Mouse (Mus musculus) heart, embryonic 15.5 days (tissue): Measurements from ENCODE around the gene Glb1. TPM values are rescaled to one million over a fixed set of nuclear protein-coding genes. Genes with fewer than 3 reads are reported as not detected.
"Not testable (repeated sequence)": the region's sequence is repeated elsewhere in the genome, so short reads cannot be mapped to it uniquely, and the experiment has no call there.

Experiments
- ATAC-seq: fragments of 200-750 bp; cut with Nextera tagmentation; replicated peaks from 2 replicates; pipeline ENCODE4 v1.8.0; 2017; ENCODE audit warnings: low read depth, moderate TSS enrichment; ENCODE audit not compliant: insufficient number of reproducible peaks, insufficient read depth, low FRiP score
- H3K27ac ChIP-seq: fragments of 300-500 bp; sonication (generic); 2 replicates; pipeline ENCODE4 v1.5.1; 2015; ENCODE audit warnings: mild to moderate bottlenecking, inconsistent platforms
- H3K27me3 ChIP-seq: fragments of 300-500 bp; sonication (generic); 2 replicates; pipeline ENCODE4 v1.6.1; 2015; ENCODE audit warnings: inconsistent platforms
- H3K36me3 ChIP-seq: fragments of 300-500 bp; sonication (generic); 2 replicates; pipeline ENCODE4 v1.6.1; 2015; ENCODE audit warnings: mild to moderate bottlenecking, inconsistent platforms
- H3K4me1 ChIP-seq: fragments of 300-500 bp; sonication (generic); replicated peaks from 2 replicates; pipeline ENCODE4 v1.6.1; 2015; ENCODE audit warnings: inconsistent platforms
- H3K4me2 ChIP-seq: fragments of 300-500 bp; sonication (generic); 2 replicates; pipeline ENCODE4 v1.6.1; 2015; ENCODE audit warnings: inconsistent platforms, mild to moderate bottlenecking, moderate library complexity
- H3K4me3 ChIP-seq: fragments of 300-500 bp; sonication (generic); 2 replicates; pipeline ENCODE4 v1.5.1; 2015; ENCODE audit warnings: mild to moderate bottlenecking, inconsistent platforms
- H3K9ac ChIP-seq: fragments of 300-500 bp; sonication (generic); 2 replicates; pipeline ENCODE4 v1.6.1; 2015; ENCODE audit warnings: mild to moderate bottlenecking, inconsistent platforms
- H3K9me3 ChIP-seq: fragments of 300-500 bp; sonication (generic); replicated peaks from 2 replicates; pipeline ENCODE4 v1.6.1; 2016; ENCODE audit warnings: inconsistent platforms
- WGBS: fragments of 180-500 bp; shearing (Covaris S2); methylation state at CpG from one replicate; pipeline ENCODE4 v1.1.7; 2015; ENCODE audit warnings: mixed read lengths; 5-methylcytosine and 5-hydroxymethylcytosine counted together
- polyA plus RNA-seq: library from polyadenylated mRNA; unstranded; fragments of >200 nt; fragmentation: Nextera tagmentation; extraction: Ambion mirVana; gene quantifications from 2 replicates; pipeline ENCODE4 v1.2.1, GENCODE M21; 2015

Gene Glb1
- polyA plus RNA-seq, 1 experiment from 2014 or later: 36.6 TPM

DNA sequence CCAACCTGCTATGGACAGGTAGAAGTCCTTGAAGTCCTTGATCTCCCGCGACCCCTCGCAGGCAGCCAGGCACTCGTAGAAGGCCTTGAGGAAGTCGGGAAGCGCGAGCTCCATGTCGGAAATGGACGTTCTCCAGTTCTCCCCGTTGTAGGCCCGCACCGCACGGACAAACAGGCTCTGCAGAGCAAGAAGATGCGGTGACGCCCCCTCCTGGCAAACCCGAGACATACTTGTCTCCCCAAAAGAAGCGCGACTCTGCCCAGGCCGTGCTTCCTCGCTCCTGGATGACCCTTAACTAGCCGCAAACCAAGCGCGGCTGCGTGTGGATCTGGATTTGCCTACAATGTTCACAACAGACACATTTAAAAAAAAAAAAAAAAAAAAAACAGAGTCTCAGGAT lies 16.2 kb upstream of the Glb1 start:
- WGBS: 90% methylated on average over 24 of the region's 24 CpGs
- Histone ChIP-seq H3K4me3 (no peak overlapping the region), H3K36me3 (peaks cover 27% of the 10 kb centered on the region), H3K27me3 (no peaks in the 10 kb centered on the region), H3K4me2 (no peak overlapping the region), H3K9me3 (no peaks in the 10 kb centered on the region), H3K4me1 (peaks cover 31% of the 10 kb centered on the region), H3K27ac (no peak overlapping the region), H3K9ac (no peak overlapping the region)
- no peak for ATAC-seq

DNA sequence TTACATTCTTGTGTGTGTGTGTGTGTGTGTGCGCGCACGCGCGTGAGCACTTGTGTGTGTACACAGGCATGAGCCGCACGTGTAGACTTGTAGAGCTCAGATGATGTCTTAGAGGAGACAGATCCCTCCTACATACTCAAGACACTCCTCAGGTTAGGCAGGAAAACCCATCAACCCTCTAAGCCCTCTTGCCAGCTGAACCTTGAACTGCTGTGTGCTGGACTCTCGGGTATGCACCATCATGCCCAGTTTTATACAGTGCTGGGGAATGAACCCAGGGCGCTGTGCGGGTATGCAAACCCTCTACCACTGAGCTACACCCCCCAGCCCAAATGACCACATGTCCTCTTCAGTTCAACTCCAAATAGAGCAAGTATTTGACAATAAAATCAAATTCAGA lies 15.7 kb upstream of the Glb1 start:
- no peak overlapping the region for H3K9ac ChIP-seq
- H3K4me1 ChIP-seq: peaks cover 32% of the 10 kb centered on the region
- WGBS: 96% methylated on average over 10 of the region's 10 CpGs
- H3K9me3 ChIP-seq: no peaks in the 10 kb centered on the region
- H3K4me2 ChIP-seq: no peak overlapping the region
- no peaks in the 10 kb centered on the region for H3K27me3 ChIP-seq
- no peak overlapping the region for H3K4me3 ChIP-seq
- ATAC-seq: no peak
- peaks cover 22% of the 10 kb centered on the region for H3K36me3 ChIP-seq
- H3K27ac ChIP-seq: no peak overlapping the region

GRCm38 (mm10) chr9:114387086-114387485 lies 13.8 kb upstream of the Glb1 start:
- Histone ChIP-seq H3K9me3 (no peaks in the 10 kb centered on the region), H3K27ac (no peak overlapping the region), H3K27me3 (no peaks in the 10 kb centered on the region), H3K4me3 (no peak overlapping the region), H3K9ac (no peak overlapping the region), H3K4me1 (peaks cover 36% of the 10 kb centered on the region), H3K36me3 (peaks cover 20% of the 10 kb centered on the region), H3K4me2 (no peak overlapping the region)
- 49% methylated on average over 6 of the region's 6 CpGs for WGBS
- ATAC-seq: no peak

DNA sequence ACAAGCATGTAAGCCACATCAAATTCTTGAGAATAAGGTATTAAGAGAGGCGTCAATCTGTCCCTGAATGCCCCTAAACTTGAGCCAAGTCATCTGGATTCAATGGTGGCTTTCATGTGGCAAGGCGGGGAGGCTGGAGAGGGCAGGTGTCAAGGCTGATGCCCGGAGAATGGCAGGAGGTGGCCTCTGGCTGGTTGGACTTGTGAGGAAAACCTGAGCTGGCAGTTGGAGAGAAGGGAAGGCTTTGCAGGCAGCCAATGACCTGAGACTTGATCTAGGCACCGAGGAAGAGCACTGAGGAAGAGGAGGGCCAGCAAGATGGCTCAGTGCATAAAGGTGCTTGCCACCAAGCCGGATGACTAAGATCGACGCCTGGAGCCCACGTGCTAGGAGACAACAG lies 12.6 kb upstream of the Glb1 start:
- H3K4me3 ChIP-seq: no peak overlapping the region
- peak overlapping the region; percentile 95 for H3K27ac ChIP-seq

DNA sequence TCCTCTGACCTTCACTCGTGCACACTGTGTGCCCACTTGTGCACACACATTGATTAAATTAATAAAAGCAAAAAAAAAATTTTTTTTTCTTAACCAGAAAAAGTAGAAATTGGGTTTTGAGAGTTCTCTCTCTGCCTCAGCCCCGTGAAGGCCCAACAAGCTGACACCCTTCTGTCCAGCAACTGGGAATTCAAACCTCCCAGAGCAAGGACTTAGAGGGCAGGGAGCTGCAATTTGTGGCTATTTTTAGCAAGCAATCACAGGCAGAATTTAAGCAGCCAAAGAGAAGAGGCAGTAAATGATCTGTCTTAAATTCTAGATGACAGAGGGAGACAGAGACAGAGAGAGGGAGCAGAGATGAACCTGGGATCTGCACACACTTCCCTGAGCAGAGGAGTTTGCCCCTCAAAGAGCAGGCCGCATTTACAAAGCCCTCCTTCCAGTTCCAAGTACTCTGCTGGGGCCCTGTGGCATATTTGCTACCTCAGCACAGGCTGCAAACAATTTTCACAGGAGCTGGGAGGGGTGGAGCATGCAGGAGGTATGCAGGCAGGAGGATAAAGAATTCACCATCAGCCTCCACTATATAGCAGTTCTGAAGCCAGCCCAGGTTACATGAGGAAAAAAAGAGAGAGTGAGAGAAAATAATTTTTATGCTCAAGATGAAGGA lies 12.0 kb upstream of the Glb1 start:
- no peaks in the 10 kb centered on the region for H3K27me3 ChIP-seq
- peaks cover 17% of the 10 kb centered on the region for H3K36me3 ChIP-seq
- H3K4me1 ChIP-seq: peaks cover 36% of the 10 kb centered on the region
- H3K4me3 ChIP-seq: peak overlapping the region; percentile 64
- no peak overlapping the region for H3K9ac ChIP-seq
- no peaks in the 10 kb centered on the region for H3K9me3 ChIP-seq
- 0 out of 2 replicates have a peak, but pooled peaks have one; percentile 20 for ATAC-seq
- H3K27ac ChIP-seq: peak overlapping the region; percentile 95
- peak overlapping the region; percentile 92 for H3K4me2 ChIP-seq
- WGBS: 40% methylated on average over 3 of the region's 3 CpGs

More for the DNA sequence above, 12.6 kb upstream of the Glb1 start:
- peak overlapping the region; percentile 92 for H3K4me2 ChIP-seq
- WGBS: 61% methylated on average over 8 of the region's 8 CpGs
- H3K27me3 ChIP-seq: no peaks in the 10 kb centered on the region
- 0 out of 2 replicates have a peak overlapping the region, but pooled peaks have one; percentile 17 for H3K9ac ChIP-seq
- no peak for ATAC-seq
- H3K9me3 ChIP-seq: no peaks in the 10 kb centered on the region
- peaks cover 19% of the 10 kb centered on the region for H3K36me3 ChIP-seq
- peaks cover 36% of the 10 kb centered on the region for H3K4me1 ChIP-seq

DNA sequence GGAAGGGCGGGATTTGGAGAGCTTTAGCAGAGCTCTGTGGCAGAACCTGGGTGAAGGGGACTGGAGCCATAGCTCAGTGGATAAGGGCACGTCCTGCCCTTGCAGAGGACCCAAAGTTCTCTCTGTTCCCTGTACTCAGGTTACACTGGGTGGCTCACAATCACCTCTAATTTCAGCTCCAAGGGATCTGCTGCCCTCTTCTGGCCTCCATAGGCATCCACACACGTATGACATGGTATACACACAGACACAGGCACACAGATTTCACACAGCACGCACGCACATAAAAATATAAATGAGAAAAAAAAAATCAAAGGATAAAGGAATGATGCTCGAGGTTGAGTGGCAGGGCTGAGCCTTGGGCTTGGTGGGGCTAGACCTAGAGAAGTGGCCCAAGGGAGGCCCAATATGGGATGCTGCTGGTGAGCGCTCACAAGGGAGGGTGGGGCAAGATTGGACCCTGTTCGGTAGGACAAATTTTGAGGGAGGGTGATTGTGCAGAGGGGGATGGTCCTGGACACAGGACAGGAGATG lies 11.4 kb upstream of the Glb1 start:
- H3K4me2 ChIP-seq: peak overlapping the region; percentile 92
- H3K9me3 ChIP-seq: no peaks in the 10 kb centered on the region
- H3K27ac ChIP-seq: peak overlapping the region; percentile 95
- peaks cover 11% of the 10 kb centered on the region for H3K36me3 ChIP-seq
- WGBS: 76% methylated on average over 8 of the region's 8 CpGs
- H3K27me3 ChIP-seq: no peaks in the 10 kb centered on the region
- H3K9ac ChIP-seq: peak overlapping the region; percentile 78; the same call in 1 of the 2 replicates
- H3K4me3 ChIP-seq: peak overlapping the region; percentile 64
- H3K4me1 ChIP-seq: peaks cover 36% of the 10 kb centered on the region
- ATAC-seq: peak; percentile 12

DNA sequence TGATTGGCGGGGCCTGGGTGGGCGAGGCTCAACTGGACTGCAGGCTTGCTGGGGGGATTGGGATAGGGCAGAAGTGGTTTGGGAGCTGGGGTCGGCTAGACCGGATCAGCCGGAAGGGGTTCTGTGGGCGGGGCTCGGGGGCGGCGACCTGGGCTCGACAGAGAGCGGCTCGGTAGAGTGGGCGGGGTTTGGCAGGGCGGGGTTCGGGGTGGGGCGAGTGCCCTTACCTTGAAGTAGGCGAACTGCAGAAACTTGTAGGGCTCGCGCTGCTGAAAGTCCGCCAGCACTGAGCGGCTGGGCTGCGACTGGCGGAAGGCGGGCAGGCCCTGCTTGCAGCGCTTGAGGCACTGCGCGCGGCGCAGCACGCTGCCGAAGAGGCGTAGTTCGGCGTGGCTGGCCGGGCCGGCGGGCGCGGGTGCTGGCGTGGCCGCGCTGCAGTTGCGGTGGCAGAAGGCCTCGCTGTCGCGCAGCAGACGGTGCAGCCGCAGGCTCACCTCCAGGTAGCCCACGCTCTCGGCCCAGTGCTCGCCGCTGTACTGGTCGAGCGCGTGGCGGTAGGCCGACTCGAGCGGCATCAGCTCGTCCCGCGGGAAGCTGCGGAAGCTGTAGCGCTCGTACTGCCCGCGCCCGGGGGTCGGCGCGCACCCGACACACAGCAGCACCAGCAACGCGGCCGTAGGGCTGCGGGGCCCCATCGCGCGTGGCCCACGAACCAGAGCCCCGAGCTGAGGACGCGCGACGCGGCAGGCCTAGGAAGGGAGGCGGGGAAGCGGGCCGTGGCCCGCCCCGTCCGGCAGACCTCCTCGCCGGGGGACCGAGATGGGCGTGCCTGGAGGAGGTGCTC lies 10.7 kb upstream of the Glb1 start, which contains the start of gene Crtap:
TSS of gene Crtap (minus strand) at position 771 of the 844 bp plus-strand sequence.
- ATAC-seq: peak; percentile 79
- Histone ChIP-seq H3K9ac (peak within 1 kb of the TSS; percentile 78), H3K27me3 (no peaks in the 10 kb centered on the region), H3K36me3 (peaks cover 4% of the 10 kb centered on the region; the same call in 1 of the 2 replicates), H3K9me3 (no peaks in the 10 kb centered on the region), H3K4me1 (peaks cover 36% of the 10 kb centered on the region), H3K4me2 (peak within 1 kb of the TSS; percentile 92), H3K27ac (peak within 1 kb of the TSS; percentile 95), H3K4me3 (peak within 1 kb of the TSS; percentile 64)
- under 1% methylated on average over 89 of the region's 96 CpGs for WGBS

DNA sequence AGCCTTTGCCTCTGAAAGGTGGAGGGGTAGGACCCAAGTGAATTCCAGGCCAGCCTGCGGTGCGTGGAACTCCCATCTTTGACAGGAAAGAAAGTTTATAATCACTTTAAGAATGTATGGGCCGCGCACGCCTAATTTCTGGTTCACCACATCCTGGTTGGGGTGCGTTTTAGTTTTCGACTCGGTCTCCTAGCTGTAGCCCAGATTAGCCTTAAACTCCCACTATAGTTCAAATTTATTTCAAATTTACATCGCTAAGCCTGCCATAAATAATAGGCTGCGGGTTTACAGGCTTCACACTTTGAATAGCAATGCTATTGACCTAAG lies 10.2 kb upstream of the Glb1 start:
- WGBS: 3% methylated on average over 10 of the region's 10 CpGs
- H3K4me2 ChIP-seq: peak overlapping the region; percentile 92
- no peak for ATAC-seq
- H3K9me3 ChIP-seq: no peaks in the 10 kb centered on the region
- peak overlapping the region; percentile 78 for H3K9ac ChIP-seq
- H3K36me3 ChIP-seq: no peaks in the 10 kb centered on the region; the same call in 1 of the 2 replicates
- peak overlapping the region; percentile 95 for H3K27ac ChIP-seq
- peak overlapping the region; percentile 64 for H3K4me3 ChIP-seq
- no peaks in the 10 kb centered on the region for H3K27me3 ChIP-seq
- H3K4me1 ChIP-seq: peaks cover 36% of the 10 kb centered on the region

- H3K4me1 ChIP-seq, H3K27me3 ChIP-seq, H3K9ac ChIP-seq, H3K9me3 ChIP-seq, H3K27ac ChIP-seq, ATAC-seq, H3K36me3 ChIP-seq, H3K4me2 ChIP-seq, H3K4me3 ChIP-seq: not testable (repeated sequence)
- 69% methylated on average over 6 of the region's 6 CpGs for WGBS
Measured at GRCm38 (mm10) chr9:114394136-114394535, 6.7 kb upstream of the Glb1 start.

DNA sequence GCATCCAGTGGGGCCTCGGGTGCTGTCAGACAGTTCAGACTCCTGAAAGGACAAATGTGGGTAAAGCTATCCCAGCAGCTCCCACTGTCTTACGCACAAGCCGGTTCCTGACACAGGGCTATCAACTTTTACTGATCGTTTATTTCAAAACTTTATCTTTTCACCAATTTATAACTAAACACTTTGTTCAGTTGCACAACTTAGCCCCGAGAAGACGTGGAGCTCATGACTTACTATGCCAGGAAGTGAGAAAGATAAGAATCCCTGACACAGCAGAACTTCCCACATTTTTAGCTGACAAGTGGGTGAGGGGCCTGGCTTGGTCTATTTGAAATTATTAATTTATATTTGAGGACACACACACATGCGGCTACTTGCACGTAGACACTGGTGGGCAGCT lies 6.2 kb upstream of the Glb1 start:
- Histone ChIP-seq H3K27ac (no peak overlapping the region), H3K4me1 (peaks cover 6% of the 10 kb centered on the region), H3K9ac (no peak overlapping the region), H3K4me3 (no peak overlapping the region), H3K27me3 (no peaks in the 10 kb centered on the region), H3K36me3 (no peaks in the 10 kb centered on the region), H3K4me2 (no peak overlapping the region), H3K9me3 (no peaks in the 10 kb centered on the region)
- no peak for ATAC-seq
- WGBS: 52% methylated on average over 8 of the region's 8 CpGs

- WGBS: 85% methylated on average over 4 of the region's 4 CpGs
- Histone ChIP-seq H3K4me3 (no peak overlapping the region), H3K4me1 (peaks cover 4% of the 10 kb centered on the region), H3K27ac (no peak overlapping the region), H3K36me3 (no peaks in the 10 kb centered on the region), H3K9ac (no peak overlapping the region), H3K9me3 (no peaks in the 10 kb centered on the region), H3K4me2 (no peak overlapping the region), H3K27me3 (no peaks in the 10 kb centered on the region)
- ATAC-seq: no peak
Measured at GRCm38 (mm10) chr9:114395258-114395657, 5.6 kb upstream of the Glb1 start.
